Mouse (Mus musculus) A20 (cell line): ENCODE measurements around the gene Tagln3.

ENCODE experiments used
- DNase-seq: peaks from one replicate; pipeline ENCODE4 v3.0.0-alpha.2; 2011; ENCODE audit warnings: low read depth, low spot score

Tagln3 gene

DNA sequence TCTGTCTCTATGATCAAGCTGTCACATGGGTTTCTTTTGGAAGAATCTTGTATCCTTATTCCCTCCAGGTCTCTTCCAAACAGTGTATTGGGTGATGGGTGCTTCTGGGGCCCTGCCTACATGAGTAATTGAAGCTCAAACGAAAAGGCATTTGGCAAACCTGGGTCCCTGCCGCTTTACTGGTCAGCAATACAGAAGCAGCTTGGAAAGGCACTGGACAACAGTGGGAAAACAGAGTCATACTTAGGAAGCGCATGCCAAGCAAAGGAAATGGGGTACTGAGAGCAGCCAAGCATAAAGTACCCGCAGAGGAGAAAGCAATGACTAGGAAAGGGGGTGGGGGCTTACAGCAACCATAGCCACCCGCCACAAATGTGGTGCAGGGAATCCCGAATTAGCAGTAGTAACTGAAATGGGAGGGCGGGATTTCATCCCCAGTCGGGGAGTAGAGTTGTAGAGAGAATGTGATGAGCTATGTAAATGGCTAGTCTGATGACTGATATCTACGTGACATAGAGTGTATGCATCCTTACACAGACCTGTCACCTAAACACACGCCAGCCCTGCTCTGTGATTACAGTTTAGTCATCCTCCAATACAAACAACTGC lies 4.3 kb downstream of the Tagln3 start:
- DNase-seq: no peak

DNA sequence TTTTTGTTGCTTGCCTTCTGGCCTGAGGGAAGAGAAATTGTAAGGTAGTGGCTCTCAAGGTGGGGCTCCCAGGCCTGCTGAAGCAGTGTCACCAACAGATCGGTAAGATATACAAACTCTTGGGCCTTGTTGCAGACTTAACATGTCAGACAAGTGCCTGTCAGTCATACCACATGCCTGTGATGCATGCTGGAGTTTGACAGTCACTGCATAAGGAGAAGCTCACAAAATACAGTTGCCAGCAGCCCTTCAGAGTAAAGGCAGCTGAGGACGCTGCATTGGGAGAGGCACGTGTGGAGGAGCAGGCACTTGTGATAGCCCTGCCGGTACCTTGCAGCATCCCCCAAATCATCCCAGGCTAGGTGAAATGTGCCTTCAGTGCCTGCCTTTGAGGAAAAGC lies 6.1 kb downstream of the Tagln3 start:
- DNase-seq: no peak

DNA sequence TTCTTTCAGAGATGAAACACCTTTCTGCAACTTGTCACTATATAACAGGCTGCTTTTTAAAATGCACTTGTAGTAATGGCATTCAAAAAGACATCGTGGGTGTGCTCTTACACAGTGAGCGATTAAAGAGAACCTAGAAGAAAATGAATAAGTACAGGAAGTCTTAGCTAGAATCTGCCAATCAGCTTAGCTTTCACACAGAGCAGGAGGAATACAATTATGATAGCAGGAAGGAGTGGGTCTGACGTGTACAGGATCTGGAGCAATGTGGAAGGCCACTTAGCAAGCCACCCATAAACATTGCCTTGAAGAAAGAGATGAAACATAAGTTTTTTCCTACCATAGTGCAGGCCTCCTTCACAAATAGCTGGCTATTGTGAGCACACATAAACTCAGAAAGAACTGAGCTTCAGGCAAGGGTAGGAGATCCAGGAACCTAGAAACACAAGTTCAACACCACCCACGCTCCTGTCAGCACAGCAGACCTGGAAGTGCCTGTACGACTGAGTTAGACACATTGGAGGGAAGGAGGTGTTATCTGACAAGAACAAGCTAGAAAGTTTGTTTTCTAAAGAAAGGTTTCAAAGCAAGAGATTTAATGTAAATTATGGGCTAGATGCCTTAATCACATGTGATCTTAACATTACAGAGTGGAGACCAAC lies 9.8 kb downstream of the Tagln3 start:
- no peak for DNase-seq

- DNase-seq: no peak
Measured at GRCm38 (mm10) chr16:45713878-45714277, 10.5 kb downstream of the Tagln3 start.

GRCm38 (mm10) chr16:45713261-45713660 lies 11.1 kb downstream of the Tagln3 start:
- DNase-seq: no peak

DNA sequence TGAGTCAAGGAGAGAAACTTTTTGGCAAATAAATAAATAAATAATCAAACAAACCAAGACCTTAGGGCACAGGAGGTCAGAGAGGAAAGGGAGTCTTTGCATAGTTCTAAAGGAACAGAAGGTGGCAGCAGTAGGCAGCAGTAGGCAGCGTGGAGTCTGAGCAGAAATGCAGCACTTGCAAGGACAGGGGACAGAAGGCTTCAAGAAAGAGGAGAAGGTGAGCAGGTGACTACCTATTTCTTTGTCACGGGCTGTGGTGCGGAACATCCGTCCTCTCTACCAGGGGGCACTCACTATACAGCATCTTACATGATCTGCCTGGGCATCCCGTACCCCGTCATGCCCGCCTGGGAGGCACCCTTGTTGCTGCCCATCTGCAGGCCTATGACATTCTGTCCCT lies 13.1 kb downstream of the Tagln3 start:
- DNase-seq: peak; percentile 36

- DNase-seq: no peak
Measured at GRCm38 (mm10) chr16:45699301-45699700, 25.1 kb downstream of the Tagln3 start.

- DNase-seq: no peak
Measured at GRCm38 (mm10) chr16:45697996-45698395, 26.4 kb downstream of the Tagln3 start.

- no peak for DNase-seq
Measured at GRCm38 (mm10) chr16:45695445-45696160, 28.8 kb downstream of the Tagln3 start.

GRCm38 (mm10) chr16:45693558-45693957 lies 30.9 kb downstream of the Tagln3 start, which contains the start of gene Tmprss7:
Gene Tmprss7 (minus strand): TSS chr16:45693658.
- no peak for DNase-seq

DNA sequence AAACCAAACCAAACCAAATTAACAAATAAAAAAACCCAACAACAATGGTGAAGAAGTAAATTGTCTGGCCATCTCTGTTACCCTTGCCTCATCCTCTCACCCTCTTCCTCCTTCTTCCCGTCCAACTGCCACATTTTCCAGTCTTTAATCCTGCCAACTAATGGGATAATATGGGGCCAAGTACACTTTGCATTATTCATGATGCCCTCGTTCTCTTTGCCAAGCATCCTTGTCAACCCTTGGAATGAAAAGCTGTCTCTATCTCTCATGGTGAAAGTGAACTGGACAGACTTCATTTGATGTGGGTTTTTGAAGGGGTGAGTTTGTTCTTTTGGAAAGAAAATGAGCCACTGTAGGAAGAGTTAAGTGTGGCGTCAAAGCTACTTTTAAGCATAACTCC lies 31.6 kb downstream of the Tagln3 start:
- no peak for DNase-seq

GRCm38 (mm10) chr16:45690178-45690577 lies 34.2 kb downstream of the Tagln3 start:
- DNase-seq: no peak

- no peak for DNase-seq
Measured at GRCm38 (mm10) chr16:45686833-45687232, 37.6 kb downstream of the Tagln3 start.

GRCm38 (mm10) chr16:45685295-45685694 lies 39.1 kb downstream of the Tagln3 start:
- DNase-seq: no peak

GRCm38 (mm10) chr16:45684815-45685214 lies 39.6 kb downstream of the Tagln3 start:
- DNase-seq: peak; percentile 64

GRCm38 (mm10) chr16:45676462-45676861 lies 47.9 kb downstream of the Tagln3 start:
- DNase-seq: peak; percentile 56

GRCm38 (mm10) chr16:45670005-45670404 lies 54.4 kb downstream of the Tagln3 start:
- no peak for DNase-seq

DNA sequence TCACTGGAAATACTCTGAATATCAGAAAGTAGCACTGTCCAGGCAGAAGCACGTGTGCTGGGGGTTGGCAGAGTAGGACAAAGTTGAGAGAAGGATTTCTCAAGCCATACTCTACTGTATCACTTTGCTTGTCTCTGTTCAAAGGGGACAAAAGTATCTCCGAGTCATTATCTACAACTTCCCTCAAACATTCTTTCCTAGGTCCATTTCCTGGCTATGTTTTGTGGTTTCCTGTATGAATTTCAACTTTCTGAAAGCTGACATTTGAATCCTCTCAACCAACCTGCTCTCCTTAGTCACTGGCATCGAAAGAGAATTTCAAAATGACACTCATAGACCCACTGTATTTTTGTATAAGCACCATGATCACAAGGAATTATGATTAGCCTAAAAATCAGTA lies 56.2 kb downstream of the Tagln3 start:
- DNase-seq: no peak

GRCm38 (mm10) chr16:45666136-45666535 lies 58.3 kb downstream of the Tagln3 start:
- DNase-seq: peak; percentile 31

- no peak for DNase-seq
Measured at GRCm38 (mm10) chr16:45662381-45662780, 62.0 kb downstream of the Tagln3 start.
